Mouse (Mus musculus): ENCODE data around the gene Tsr2.

- TF ChIP-seq POLR2A (IDR thresholded peaks at IDR 0.05; ENCODE audit: control insufficient read depth, low read depth, low read length) (no peak), CTCF (IDR thresholded peaks at IDR 0.05; ENCODE audit: control insufficient read depth, insufficient read depth, insufficient replicate concordance, low read depth, low read length) (no peak)
These were observed 34.1 kb upstream of the Tsr2 start for GRCm38 (mm10) chrX:151130493-151130892.

All from testis, adult 2 months (tissue).